Mouse (Mus musculus) regulatory T cell (primary cell): ENCODE measurements around the gene Pld1.
"Not testable (repeated sequence)": the region's sequence is repeated elsewhere in the genome, so short reads cannot be mapped to it uniquely, and the experiment has no call there.

Source experiments
- in situ Hi-C: fragments of 300-600 bp; cut with MboI, MseI; formaldehyde crosslinking; loops from one replicate; pipeline ENCODE4 v1.15.1; 2025; ENCODE audit warnings: high pct_unique_total_duplicates

The Pld1 gene

DNA sequence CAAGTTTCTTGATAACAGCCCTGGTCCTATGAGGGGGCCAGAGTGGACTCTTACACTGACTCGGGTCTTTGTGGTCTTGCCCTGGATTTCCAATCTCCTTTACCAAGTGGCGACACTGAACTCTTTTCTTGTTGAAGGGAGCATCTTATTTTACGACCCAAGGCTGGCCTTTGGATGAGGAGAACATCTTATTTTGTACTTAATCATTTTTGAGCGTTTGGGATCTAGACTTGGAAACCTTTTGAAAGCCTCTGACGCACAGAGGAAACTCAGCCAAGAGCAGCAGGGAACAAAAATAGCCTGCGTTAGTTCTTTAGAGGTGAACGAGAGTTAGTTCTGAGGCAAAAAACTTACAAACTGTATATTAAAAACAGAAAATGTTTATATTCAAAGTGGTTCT is 4.5 kb downstream of the Pld1 start:
- in situ Hi-C loops, result no loop called here

DNA sequence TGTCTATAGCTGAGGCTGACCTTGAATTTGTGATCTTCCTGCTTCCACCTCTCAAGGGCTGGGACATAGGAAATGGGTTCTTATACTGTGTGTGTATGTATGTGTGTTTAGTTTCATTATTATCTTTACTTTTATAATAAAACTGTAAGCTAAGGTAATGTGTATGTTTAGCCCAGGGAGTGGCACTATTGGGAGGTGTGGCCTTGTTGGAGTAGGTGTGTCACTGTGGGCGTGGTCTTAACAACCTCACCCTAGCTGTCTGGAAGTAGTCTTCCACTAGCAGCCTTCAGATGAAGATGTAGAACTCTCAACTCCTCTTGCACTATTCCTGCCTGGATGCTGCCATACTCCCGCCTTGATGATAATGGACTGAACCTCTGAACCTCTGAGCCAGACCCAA is 6.9 kb downstream of the Pld1 start:
- in situ Hi-C loops, result not testable (repeated sequence)

DNA sequence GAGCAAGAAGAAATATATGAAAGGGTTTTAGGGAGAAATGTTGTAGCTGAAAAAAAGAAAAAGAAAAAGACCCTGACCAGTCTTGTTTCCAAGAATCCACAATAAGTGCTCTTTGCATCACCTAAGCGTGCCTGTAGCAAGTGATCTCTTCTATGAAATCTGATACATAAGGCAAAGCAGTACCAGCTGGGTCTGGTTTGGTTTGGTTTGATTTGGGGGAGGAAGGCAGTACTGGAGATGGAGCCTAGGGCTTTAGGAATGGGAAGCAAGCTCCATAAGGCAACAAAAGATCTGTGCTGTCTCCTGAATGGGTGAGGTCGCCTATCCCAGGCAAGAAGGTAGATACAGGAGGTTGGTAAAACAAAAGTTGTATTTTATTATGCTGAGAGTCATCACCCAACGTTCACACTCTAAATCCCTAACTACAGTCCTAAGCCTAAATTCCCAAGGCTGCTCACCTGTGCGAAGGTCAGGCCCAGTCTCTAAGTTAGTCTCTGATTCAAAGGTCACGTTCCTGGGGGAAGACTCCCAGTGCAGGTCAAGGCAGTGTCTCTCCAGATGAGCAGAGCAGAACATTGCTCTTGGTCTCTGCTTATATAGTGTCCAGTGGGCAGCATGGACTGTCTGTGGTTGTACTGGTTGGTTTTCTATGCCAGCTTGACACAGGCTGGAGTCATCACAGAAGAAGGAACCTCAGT is 10.8 kb downstream of the Pld1 start:
- in situ Hi-C loops, result no loop called here

GRCm38 (mm10) chr3:27949873-27950250 is 11.4 kb downstream of the Pld1 start:
- in situ Hi-C loops, result no loop called here

GRCm38 (mm10) chr3:27950726-27951125 is 12.2 kb downstream of the Pld1 start:
- in situ Hi-C loops, result no loop called here

DNA sequence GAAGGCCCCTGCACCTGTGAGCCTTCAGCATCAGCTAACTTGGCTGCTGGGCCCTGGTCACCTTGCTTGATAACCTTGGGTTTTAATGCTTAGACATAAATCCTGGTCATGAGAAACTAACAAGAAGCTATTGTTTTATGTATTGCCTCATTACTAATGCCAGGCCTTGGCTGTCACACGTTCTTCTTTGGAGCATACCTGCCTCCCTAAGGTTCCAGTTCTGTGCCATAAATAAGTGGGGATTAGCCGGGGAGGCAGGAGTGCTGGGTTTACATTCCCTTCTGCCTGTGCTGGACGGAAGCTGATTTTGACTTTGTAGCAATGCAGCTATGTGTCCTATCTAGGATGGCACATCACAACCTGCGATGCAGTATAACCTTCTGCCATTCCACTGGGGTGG is 13.2 kb downstream of the Pld1 start:
- in situ Hi-C loops, result no loop called here

GRCm38 (mm10) chr3:27956006-27956405 is 17.5 kb downstream of the Pld1 start:
- in situ Hi-C loops, result no loop called here

DNA sequence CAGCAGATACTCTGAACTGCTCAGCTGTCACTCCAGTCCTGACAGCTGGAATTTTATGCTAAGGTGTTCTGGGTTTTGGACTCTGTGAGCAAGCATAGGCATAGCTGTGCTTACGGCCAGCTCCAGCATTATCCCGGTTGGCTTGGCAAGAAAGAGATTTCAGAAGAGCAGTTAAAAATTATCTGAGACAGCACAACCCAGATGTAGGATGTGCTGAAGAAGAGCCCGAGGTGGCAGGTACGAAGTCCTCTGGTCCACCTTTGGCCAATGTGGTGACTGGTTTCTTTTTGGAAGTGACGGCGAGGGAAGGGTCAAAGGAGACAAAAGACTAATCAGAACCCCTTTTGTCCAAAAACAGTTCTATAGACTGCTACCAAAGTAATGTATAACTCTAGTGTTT is 20.7 kb downstream of the Pld1 start:
- in situ Hi-C loops, result no loop called here

DNA sequence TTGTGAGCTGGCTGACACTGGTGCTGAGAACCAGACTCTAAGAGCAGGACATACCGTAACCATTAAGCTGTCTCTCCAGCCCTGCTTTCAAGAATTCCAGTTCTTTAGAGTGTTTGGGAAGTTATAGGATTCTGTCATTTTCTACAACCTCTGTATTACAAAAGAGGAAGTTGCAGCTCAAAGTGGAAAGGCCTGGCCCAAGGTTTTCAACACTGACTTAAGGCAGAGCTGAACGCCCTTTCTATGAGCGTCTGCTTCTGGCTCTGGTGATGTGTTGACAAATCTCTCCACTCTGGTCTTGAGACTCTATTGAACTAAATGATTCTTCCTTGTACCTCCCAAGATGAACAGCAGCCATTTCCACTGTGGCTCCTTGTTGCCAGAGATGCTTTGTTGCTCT is 22.7 kb downstream of the Pld1 start:
- in situ Hi-C loops, result no loop called here

- in situ Hi-C loops, result no loop called here
Measured at GRCm38 (mm10) chr3:27963795-27964201, 25.3 kb downstream of the Pld1 start.

DNA sequence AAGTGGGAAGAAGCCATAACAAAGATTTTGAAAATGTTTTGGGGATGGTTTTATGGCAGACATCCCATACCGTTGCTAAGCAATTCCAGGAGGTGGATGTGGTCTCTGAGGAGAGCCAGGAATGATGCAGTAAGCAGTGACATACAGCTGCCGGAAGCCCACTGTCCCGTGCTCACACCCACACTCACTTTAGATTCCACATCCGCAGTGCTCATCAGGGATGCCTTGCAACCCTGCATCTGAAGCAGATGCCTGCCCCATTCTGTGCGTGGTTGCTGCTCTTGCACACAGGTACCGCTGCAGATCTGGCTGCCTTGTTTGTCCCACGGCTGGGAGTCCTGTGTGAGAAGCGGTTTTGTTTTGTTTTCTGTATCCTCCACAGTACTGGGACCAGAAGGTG is 30.2 kb downstream of the Pld1 start:
- in situ Hi-C loops, result no loop called here

GRCm38 (mm10) chr3:27973936-27974335 is 35.4 kb downstream of the Pld1 start:
- in situ Hi-C loops, result no loop called here

DNA sequence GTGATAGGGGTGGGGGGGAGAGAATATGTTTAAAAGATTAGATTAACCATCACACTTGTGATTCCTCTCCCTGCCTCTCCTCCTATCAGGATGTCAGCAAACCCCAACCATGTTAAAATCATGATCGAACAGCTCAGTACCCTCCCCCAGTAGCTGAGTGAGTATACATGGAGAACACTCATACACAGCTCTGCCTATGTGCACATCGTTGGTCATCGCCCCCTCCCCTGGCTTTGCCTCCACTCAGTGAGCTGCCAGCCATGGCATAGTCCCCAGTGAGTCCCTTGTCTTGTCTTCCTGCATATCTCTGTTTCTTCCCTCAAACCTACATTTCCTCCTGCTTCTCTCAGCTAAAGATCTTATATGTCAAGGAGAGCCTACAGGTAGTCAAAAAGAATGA is 36.5 kb downstream of the Pld1 start:
- in situ Hi-C loops, result no loop called here

GRCm38 (mm10) chr3:27976931-27977544 is 38.5 kb downstream of the Pld1 start:
- in situ Hi-C loops, result no loop called here

- in situ Hi-C loops, result no loop called here
Measured at GRCm38 (mm10) chr3:27978030-27978723, 39.7 kb downstream of the Pld1 start.

GRCm38 (mm10) chr3:27981591-27981990 is 43.1 kb downstream of the Pld1 start:
- in situ Hi-C loops, result no loop called here

GRCm38 (mm10) chr3:27982436-27983017 is 44.0 kb downstream of the Pld1 start:
- in situ Hi-C loops, result no loop called here

- in situ Hi-C loops, result no loop called here
Measured at GRCm38 (mm10) chr3:27983274-27983673, 44.8 kb downstream of the Pld1 start.

GRCm38 (mm10) chr3:27983935-27984577 is 45.6 kb downstream of the Pld1 start:
- in situ Hi-C loops, result no loop called here

DNA sequence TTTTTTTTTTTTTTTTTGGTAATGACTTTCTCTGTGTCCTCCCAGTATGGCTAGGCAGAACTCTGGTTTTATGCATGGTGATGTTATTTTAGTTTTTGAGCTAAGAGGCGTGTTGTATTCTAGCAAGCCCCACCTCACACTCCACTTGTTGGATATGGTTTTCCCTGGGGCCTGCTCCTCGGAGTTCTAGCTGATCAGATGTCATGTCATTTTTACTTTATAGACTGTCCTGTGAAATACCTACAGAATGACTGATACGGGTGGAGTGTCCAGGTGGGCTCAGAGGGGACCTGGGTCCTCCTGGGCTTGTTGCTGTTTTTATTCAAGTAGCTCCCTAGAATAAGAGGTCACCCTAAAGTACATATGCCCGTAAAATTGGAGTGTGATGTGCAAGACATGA is 46.1 kb downstream of the Pld1 start:
- in situ Hi-C loops, result no loop called here

DNA sequence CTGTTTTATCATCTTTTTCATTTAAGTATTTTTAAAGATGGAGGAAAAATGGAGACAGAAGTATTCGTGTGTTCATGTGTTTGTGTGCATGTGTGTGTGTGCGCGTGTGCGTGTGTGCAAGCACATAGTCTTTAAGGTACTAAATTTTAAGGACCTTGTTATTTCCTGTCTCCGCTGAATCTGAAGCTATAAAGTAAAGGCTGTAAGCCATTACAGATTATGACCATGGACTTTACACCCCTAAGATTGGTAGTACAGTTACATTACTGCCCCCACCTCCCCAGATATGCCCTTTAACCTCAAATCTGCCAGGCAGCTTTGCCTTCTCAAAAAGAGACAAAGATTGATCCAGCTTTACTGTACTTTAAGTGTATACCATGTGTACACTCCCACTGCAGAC is 46.8 kb downstream of the Pld1 start:
- in situ Hi-C loops, result no loop called here

- in situ Hi-C loops, result no loop called here
Measured at GRCm38 (mm10) chr3:27987891-27988536, 49.5 kb downstream of the Pld1 start.
